Mouse (Mus musculus) Patski (cell line): ENCODE data around the gene Zglp1. TPM values are rescaled to one million over a fixed set of nuclear protein-coding genes. Genes with fewer than 3 reads are reported as not detected.
A peak's percentile ranks its signal among the peaks of the same experiment; 100 is the strongest.

Experiments used
- ATAC-seq: fragments of 100-300 bp; one replicate; pipeline ENCODE4 v1.8.0; 2021
- CTCF ChIA-PET: fragments of 350-600 bp; sonication (Branson Sonifier 250); formaldehyde crosslinking; loops from one replicate; lab custom pipeline; 2022; ENCODE audit warnings: inconsistent platforms; lab: Charles Lee
- POLR2A ChIA-PET: fragments of 350-600 bp; sonication (Branson Sonifier 250); formaldehyde crosslinking; loops from one replicate; lab custom pipeline; 2022; ENCODE audit warnings: antibody characterized with exemption, inconsistent platforms; lab: Charles Lee
- DNase-seq: peaks from one replicate; pipeline ENCODE4 v3.0.0-alpha.2; 2011; ENCODE audit warnings: low read depth, low spot score
- H3K27me3 ChIP-seq: fragments of 371-371 bp; one replicate; pipeline ENCODE4 v1.5.1; 2021
- CTCF ChIP-seq: fragments of 100-300 bp; IDR thresholded peaks from one replicate; pipeline ENCODE4 v1.5.1; 2021
- in situ Hi-C: fragments of 300-500 bp; cut with MboI; formaldehyde crosslinking; loops from 3 replicates; pipeline ENCODE4 v1.11.1; 2018; ENCODE audit warnings: low pct_unique_long_range_greater_than_20kb, mixed read lengths
- polyA plus RNA-seq: library from polyadenylated mRNA; unstranded; gene quantifications from one replicate; pipeline ENCODE4 v1.2.3, GENCODE M21; 2021

The Zglp1 gene
- polyA plus RNA-seq, 1 experiment from 2014 or later: 0.10 TPM

GRCm38 (mm10) chr9:21036161-21036560 lies 30.7 kb downstream of the Zglp1 start:
- CTCF ChIA-PET: no interaction called here
- DNase-seq: no peak
- in situ Hi-C loops: no loop called here

GRCm38 (mm10) chr9:21035586-21035985 lies 31.3 kb downstream of the Zglp1 start:
- POLR2A ChIA-PET: no interaction called here
- no peak for ATAC-seq
- CTCF ChIA-PET: no interaction called here

More at GRCm38 (mm10) chr9:21036161-21036560, 30.7 kb downstream of the Zglp1 start:
- H3K27me3 ChIP-seq: no peaks in the 10 kb centered on the region
- TF ChIP-seq CTCF: no peak
- no peak for ATAC-seq
- POLR2A ChIA-PET: no interaction called here

GRCm38 (mm10) chr9:21034481-21035085 lies 32.3 kb downstream of the Zglp1 start:
- in situ Hi-C loops: loop anchor here (5.0 kb wide), 2 partner anchors 38 to 98 kb away; partner anchors contain the start of genes Fdx1l, Gm49373 and Tyk2
- TF ChIP-seq CTCF: no peak
- no peaks in the 10 kb centered on the region for H3K27me3 ChIP-seq
- no peak for DNase-seq
- POLR2A ChIA-PET: no interaction called here
- ATAC-seq: no peak
- CTCF ChIA-PET: no interaction called here

More at GRCm38 (mm10) chr9:21035586-21035985, 31.3 kb downstream of the Zglp1 start:
- DNase-seq: no peak
- in situ Hi-C loops: no loop called here
- TF ChIP-seq CTCF: no peak
- H3K27me3 ChIP-seq: no peaks in the 10 kb centered on the region

GRCm38 (mm10) chr9:21033136-21033535 lies 33.8 kb downstream of the Zglp1 start:
- ChIA-PET POLR2A (interaction anchor here (0.6 to 1.0 kb wide), 2 partner anchors 33 to 82 kb away, joined by 3 read pairs; no protein-coding TSS in a partner anchor), CTCF (interaction anchor here (1.5 kb wide), 1 partner anchor 104 kb away, joined by 6 read pairs; no protein-coding TSS in a partner anchor)
- ATAC-seq (peak; percentile 55), DNase-seq (peak; percentile 48)
- TF ChIP-seq CTCF: no peak
- H3K27me3 ChIP-seq: no peaks in the 10 kb centered on the region
- in situ Hi-C loops: loop anchor here (5.0 kb wide), 2 partner anchors 39 to 99 kb away; partner anchors contain the start of genes Fdx1l, Gm49373 and Tyk2

GRCm38 (mm10) chr9:21032491-21032890 lies 34.4 kb downstream of the Zglp1 start:
- no peak for TF ChIP-seq CTCF
- in situ Hi-C loops: loop anchor here (5.0 kb wide), 2 partner anchors 40 to 100 kb away; partner anchors contain the start of genes Fdx1l, Gm49373 and Tyk2
- no peaks in the 10 kb centered on the region for H3K27me3 ChIP-seq
- DNase-seq: no peak
- CTCF ChIA-PET: interaction anchor here (1.5 kb wide), 1 partner anchor 105 kb away, joined by 6 read pairs; no protein-coding TSS in a partner anchor
- POLR2A ChIA-PET: no interaction called here
- no peak for ATAC-seq

GRCm38 (mm10) chr9:21031896-21032351 lies 35.0 kb downstream of the Zglp1 start, which contains the start of gene Icam5:
Icam5 (plus strand) TSS chr9:21032073.
- in situ Hi-C loops: loop anchor here (5.0 kb wide), 2 partner anchors 40 to 100 kb away; partner anchors contain the start of genes Fdx1l, Gm49373 and Tyk2
- ATAC-seq: peak; percentile 2
- ChIA-PET CTCF (interaction anchor here (1.8 kb wide), 2 partner anchors 106 to 133 kb away, joined by 5 to 8 read pairs; partner anchors contain the start of gene Eif3g), POLR2A (no interaction called here)
- no peak for DNase-seq
- no peak for TF ChIP-seq CTCF
- no peaks in the 10 kb centered on the region for H3K27me3 ChIP-seq

GRCm38 (mm10) chr9:21031251-21031895 lies 35.5 kb downstream of the Zglp1 start:
- H3K27me3 ChIP-seq: no peaks in the 10 kb centered on the region
- no peak for TF ChIP-seq CTCF
- DNase-seq: no peak
- CTCF ChIA-PET: interaction anchor here (0.9 to 1.9 kb wide), 9 partner anchors 19 to 133 kb away, joined by 3 to 8 read pairs (median 6); partner anchors contain the start of genes Eif3g, Fdx1l and Gm49373
- peak; percentile 22 for ATAC-seq
- in situ Hi-C loops: loop anchor here (5.0 kb wide), 2 partner anchors 41 to 101 kb away; partner anchors contain the start of genes Fdx1l, Gm49373 and Tyk2
- POLR2A ChIA-PET: interaction anchor here (0.7 to 1.4 kb wide), 2 partner anchors 133 to 193 kb away, joined by 6 read pairs; partner anchors contain the start of gene Eif3g

GRCm38 (mm10) chr9:21030781-21031250 lies 36.1 kb downstream of the Zglp1 start:
- in situ Hi-C loops: loop anchor here (5.0 kb wide), 2 partner anchors 41 to 101 kb away; partner anchors contain the start of genes Fdx1l, Gm49373 and Tyk2
- ChIA-PET CTCF (interaction anchor here (0.8 to 1.9 kb wide), 11 partner anchors 11 to 132 kb away, joined by 3 to 8 read pairs (median 5); partner anchors contain the start of genes Eif3g, Fdx1l and Gm49373), POLR2A (interaction anchor here (0.7 to 1.4 kb wide), 2 partner anchors 132 to 193 kb away, joined by 6 read pairs; partner anchors contain the start of gene Eif3g)
- TF ChIP-seq CTCF: no peak
- DNase-seq (peak; percentile 83), ATAC-seq (peak; percentile 54)
- H3K27me3 ChIP-seq: no peaks in the 10 kb centered on the region

GRCm38 (mm10) chr9:21030055-21030600 lies 36.8 kb downstream of the Zglp1 start:
- DNase-seq: no peak
- ChIA-PET POLR2A (interaction anchor here (1.1 to 1.4 kb wide), 2 partner anchors 23 to 131 kb away, joined by 3 to 6 read pairs; partner anchors contain the start of gene Eif3g), CTCF (interaction anchor here (0.8 to 1.9 kb wide), 14 partner anchors 10 to 131 kb away, joined by 3 to 8 read pairs (median 4); partner anchors contain the start of genes Eif3g, Fdx1l and Gm49373)
- no peak for ATAC-seq
- no peak for TF ChIP-seq CTCF
- in situ Hi-C loops: loop anchor here (5.0 kb wide), 2 partner anchors 42 to 102 kb away; partner anchors contain the start of genes Fdx1l, Gm49373 and Tyk2
- no peaks in the 10 kb centered on the region for H3K27me3 ChIP-seq
